Mouse (Mus musculus): ENCODE measurements at regions not wholly inside any gene's neighbourhood (a gene's known extent, or its start where the extent isn't known, plus 50 kb on each side); places are given as distances from the start of the nearest gene placed in this dataset.
"Not testable (repeated sequence)": the region's sequence is repeated elsewhere in the genome, so short reads cannot be mapped to it uniquely, and the experiment has no call there.

DNA sequence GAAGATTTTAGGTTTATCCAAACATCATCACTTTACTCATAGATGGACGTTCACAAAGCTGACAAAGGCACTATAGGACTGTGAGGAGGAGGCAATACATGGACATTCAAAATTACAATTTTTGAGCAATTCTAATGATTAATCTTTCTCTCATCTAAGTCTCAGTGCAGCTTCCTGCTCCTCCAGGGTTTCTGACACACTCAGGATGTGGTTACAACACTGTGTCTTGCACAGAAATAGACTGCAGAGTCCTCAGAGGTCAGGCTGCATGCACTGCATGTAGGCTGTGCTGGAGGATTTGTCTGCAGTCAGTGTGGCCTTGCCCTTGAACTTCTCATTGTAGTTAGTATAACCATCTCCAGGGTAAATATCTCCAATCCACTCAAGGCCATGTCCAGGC is 257.2 kb upstream of the Zfp386 start:
- not testable (repeated sequence) for TF ChIP-seq POLR2A (IDR thresholded peaks at IDR 0.05; ENCODE audit: low read depth, low read length); CTCF (conservative IDR thresholded peaks at IDR 0.05; ENCODE audit: insufficient read depth, insufficient read length, low read depth, low read length)

Measured in kidney, adult 2 months (tissue).